Mouse (Mus musculus): ENCODE measurements around the gene Armh4. TPM values are rescaled to one million over a fixed set of nuclear protein-coding genes. Genes with fewer than 3 reads are reported as not detected.
"Not testable (repeated sequence)": the region's sequence is repeated elsewhere in the genome, so short reads cannot be mapped to it uniquely, and the experiment has no call there.

Gene Armh4
- 9.5 and 10.0 TPM in 2 replicates for polyA plus RNA-seq (2014; fragmentation: Nextera tagmentation; extraction: Ambion mirVana)

DNA sequence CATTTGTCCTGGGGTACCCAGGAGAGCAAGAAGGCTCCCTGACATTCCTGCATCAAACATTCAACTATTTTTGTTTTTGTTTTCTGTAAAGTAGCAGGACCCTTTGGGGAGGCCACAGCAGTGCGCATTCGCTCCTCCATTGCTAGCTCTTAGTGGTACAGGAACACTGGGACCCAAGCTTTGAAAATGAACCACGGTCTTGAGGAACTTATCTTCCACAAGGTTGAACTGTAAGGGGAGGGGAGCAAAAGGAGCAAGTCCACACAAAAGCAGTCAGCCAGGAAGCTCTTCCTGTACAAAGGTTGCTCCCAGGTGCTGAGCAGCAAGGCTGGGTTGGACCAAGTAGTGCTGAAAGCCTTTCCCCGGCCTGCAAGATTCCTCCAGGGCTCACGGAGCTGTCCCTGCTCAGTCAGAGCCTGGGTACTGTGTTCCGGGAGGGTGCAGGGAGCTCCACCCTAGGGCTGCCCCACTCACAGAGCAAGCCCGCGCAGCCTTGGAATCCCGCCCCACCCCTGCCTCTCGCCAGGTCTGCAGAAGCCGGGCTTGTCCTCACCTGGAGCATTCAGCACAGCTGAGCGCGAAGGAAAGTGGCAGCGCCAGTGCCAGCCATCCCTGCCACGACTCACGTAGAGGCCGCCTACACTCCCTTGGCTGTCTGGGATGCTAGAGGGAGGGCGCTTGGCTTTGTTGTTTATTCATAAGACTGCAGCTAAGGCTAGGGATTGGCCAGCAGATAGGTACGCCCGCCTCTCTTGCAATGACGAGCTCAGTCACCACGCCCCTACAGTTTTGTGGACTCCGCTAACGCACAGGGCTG is at the start of gene Armh4:
Gene Armh4, minus strand, starts transcription at position 669 of the 817 bp plus-strand sequence.
- Histone ChIP-seq H3K4me2 (ENCODE audit: low read depth, severe bottlenecking) (peak within 1 kb of the TSS; percentile 78), H3K27me3 (ENCODE audit: control insufficient read depth, insufficient read depth, low read length) (no peaks in the 10 kb centered on the region), H3K9me3 (ENCODE audit: control insufficient read depth, low read length) (no peaks in the 10 kb centered on the region), H3K36me3 (ENCODE audit: control insufficient read depth, insufficient read depth, low read length) (no peaks in the 10 kb centered on the region), H3K27ac (replicated peaks; ENCODE audit: low read depth, low read length) (no peak within 1 kb of the TSS), H3K4me1 (ENCODE audit: control insufficient read depth, insufficient read depth, low read length) (no peaks in the 10 kb centered on the region), H3K9ac (ENCODE audit: low read length) (peak within 1 kb of the TSS; percentile 56), H3K4me3 (ENCODE audit: low read depth, low read length) (peak within 1 kb of the TSS; percentile 54)
- DNase-seq (ENCODE audit: low spot score) (peak; percentile 84), ATAC-seq (ENCODE audit: insufficient number of reproducible peaks, low FRiP score, low TSS enrichment, low read depth) (peak; percentile 99)
- 1% methylated on average over 24 of the region's 24 CpGs for whole genome bisulfite sequencing

DNA sequence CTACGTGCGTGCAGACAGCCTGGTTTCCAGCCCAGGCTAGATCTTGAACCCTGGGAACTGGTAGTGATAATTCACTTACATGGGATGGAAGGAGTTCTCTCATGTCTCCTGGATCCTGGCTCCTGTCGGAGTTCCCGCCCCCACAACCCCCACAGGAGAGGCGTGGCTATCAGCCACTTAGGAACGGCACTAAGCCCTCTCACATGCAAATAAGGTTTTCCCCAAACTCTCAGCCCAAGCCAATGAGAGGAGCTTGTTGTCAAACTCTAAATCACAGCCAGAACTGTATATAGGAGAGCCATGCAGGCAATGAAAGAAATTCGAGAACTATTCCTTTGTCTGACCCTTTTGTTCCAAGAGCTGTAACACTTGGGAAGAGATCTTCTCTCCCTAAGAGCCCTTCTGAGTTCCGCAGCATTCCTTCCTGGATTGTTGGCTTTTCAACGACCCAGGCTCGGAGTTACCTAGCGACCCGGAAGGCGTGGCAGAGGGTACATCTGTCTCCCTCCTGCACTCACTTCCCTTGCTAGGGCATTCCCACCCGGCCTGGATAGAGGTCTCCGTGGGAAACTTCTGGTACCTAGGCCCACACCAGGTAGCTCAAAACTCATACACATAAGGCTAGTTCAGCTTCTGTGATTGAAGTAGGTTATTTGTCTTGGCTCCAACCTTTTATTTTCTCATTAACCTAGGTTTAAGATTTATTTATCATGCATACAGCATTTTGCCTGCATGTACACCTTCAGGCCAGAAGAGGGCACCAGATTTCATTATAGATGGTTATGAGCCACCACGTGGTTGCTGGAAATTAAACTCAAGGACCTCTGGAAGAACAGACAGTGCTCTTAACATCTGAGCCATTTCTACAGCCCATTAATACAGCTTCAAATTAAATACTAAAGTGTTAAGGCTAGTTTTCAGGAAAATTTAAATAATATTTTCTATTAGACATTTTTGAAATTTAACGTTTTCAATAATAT is 46.3 kb upstream of the Armh4 start:
- 12% methylated on average over 17 of the region's 17 CpGs for WGBS
- DNase-seq (ENCODE audit: low spot score) = peak; percentile 45
- Histone ChIP-seq H3K4me1 (ENCODE audit: control insufficient read depth, insufficient read depth, low read length) (no peaks in the 10 kb centered on the region), H3K4me3 (ENCODE audit: low read depth, low read length) (peak overlapping the region; percentile 14; the same call in 1 of the 2 replicates), H3K9me3 (ENCODE audit: control insufficient read depth, low read length) (no peaks in the 10 kb centered on the region), H3K4me2 (ENCODE audit: low read depth, severe bottlenecking) (peak overlapping the region; percentile 36), H3K36me3 (ENCODE audit: control insufficient read depth, insufficient read depth, low read length) (no peaks in the 10 kb centered on the region), H3K27me3 (ENCODE audit: control insufficient read depth, insufficient read depth, low read length) (no peaks in the 10 kb centered on the region), H3K27ac (replicated peaks; ENCODE audit: low read depth, low read length) (no peak overlapping the region), H3K9ac (ENCODE audit: low read length) (0 out of 2 replicates have a peak overlapping the region, but pooled peaks have one; percentile 9)
- ATAC-seq (ENCODE audit: insufficient number of reproducible peaks, low FRiP score, low TSS enrichment, low read depth) = no peak

DNA sequence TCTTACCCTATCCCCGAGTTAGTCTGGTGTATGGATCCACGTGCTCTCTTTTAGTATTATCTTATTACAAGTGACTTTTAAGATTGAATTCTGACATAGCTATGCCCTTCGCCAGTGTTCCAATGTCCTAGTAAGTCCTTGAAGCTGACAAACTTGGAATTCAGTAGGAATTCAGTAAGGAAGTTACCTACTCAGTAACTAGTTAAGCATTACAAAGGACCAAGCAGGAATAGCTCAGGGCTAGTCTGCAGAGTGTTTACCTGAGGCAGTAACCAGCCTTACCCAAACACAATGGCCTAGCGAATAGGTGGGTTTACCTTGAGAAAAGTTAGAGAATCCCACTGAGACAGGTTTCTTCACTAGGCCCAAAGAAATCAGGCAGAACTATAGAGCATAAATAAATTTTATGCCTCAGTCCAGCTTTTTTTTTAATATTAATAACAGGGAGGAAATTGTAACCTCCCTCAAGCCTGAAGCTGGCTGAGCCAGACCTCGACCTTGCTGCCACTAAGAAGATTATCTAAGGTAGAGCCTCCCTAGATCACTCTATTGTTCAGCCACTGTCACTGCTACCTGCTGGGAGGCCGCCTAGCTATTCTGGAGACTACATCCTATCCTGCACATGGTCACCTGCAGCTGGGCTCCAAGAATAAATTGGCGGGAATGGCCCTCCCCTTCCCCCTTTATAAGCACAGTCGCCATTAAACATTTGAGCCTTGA is 36.7 kb upstream of the Armh4 start:
- H3K4me2 ChIP-seq (ENCODE audit: low read depth, severe bottlenecking); ATAC-seq (ENCODE audit: insufficient number of reproducible peaks, low FRiP score, low TSS enrichment, low read depth); H3K9me3 ChIP-seq (ENCODE audit: control insufficient read depth, low read length); H3K36me3 ChIP-seq (ENCODE audit: control insufficient read depth, insufficient read depth, low read length); H3K27ac ChIP-seq (replicated peaks; ENCODE audit: low read depth, low read length); DNase-seq (ENCODE audit: low spot score); H3K9ac ChIP-seq (ENCODE audit: low read length); H3K27me3 ChIP-seq (ENCODE audit: control insufficient read depth, insufficient read depth, low read length); H3K4me3 ChIP-seq (ENCODE audit: low read depth, low read length); H3K4me1 ChIP-seq (ENCODE audit: control insufficient read depth, insufficient read depth, low read length): not testable (repeated sequence)
- WGBS = 83% methylated on average over 8 of the region's 8 CpGs

DNA sequence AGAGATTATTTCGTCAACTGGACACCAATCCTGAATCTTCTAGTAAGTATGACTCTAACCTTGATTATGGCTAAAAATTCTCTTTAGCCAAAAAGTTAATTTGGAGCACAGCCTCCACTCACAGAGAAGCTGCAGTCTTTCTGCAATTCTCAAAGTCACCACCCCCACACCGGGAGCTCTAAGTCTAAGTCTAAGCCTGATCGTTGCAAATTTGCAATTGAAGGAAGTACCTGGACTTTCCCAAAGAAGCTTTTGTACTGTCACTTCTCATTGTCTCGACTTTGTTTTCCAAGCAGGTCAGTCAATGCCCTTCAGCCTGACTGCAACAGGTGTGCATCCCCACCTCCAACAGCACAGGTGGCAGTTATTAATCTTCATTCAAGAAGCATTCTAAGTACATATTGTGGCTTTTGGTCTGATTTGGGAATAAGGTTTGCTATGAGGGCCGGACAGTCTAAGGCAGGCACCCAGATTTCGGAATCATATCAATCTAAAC is 35.6 kb upstream of the Armh4 start:
- WGBS = 84% methylated on average over 6 of the region's 6 CpGs
- H3K9ac ChIP-seq (ENCODE audit: low read length); H3K36me3 ChIP-seq (ENCODE audit: control insufficient read depth, insufficient read depth, low read length); H3K4me3 ChIP-seq (ENCODE audit: low read depth, low read length); H3K4me1 ChIP-seq (ENCODE audit: control insufficient read depth, insufficient read depth, low read length); H3K27ac ChIP-seq (replicated peaks; ENCODE audit: low read depth, low read length); DNase-seq (ENCODE audit: low spot score); H3K9me3 ChIP-seq (ENCODE audit: control insufficient read depth, low read length); H3K4me2 ChIP-seq (ENCODE audit: low read depth, severe bottlenecking); ATAC-seq (ENCODE audit: insufficient number of reproducible peaks, low FRiP score, low TSS enrichment, low read depth); H3K27me3 ChIP-seq (ENCODE audit: control insufficient read depth, insufficient read depth, low read length): not testable (repeated sequence)

DNA sequence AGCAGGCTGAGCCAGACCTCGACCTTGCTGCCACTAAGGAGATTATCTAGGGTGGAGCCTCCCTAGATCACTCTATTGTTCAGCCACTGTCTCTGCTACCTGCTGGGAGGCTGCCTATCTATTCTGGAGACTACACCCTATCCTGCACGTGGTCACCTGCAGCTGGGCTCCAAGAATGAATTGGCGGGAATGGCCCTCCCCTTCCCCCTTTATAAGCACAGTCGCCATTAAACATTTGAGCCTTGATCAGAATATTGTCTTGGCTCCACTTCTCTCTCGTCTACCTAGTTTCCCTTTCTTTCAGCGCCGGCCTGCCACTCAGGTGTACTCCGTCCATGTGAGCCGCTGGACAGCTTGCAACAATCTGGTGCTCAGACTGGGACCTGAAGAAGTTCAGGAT is 29.8 kb upstream of the Armh4 start:
- not testable (repeated sequence) for H3K4me2 ChIP-seq (ENCODE audit: low read depth, severe bottlenecking); H3K9ac ChIP-seq (ENCODE audit: low read length); DNase-seq (ENCODE audit: low spot score); H3K4me1 ChIP-seq (ENCODE audit: control insufficient read depth, insufficient read depth, low read length); H3K9me3 ChIP-seq (ENCODE audit: control insufficient read depth, low read length); H3K27ac ChIP-seq (replicated peaks; ENCODE audit: low read depth, low read length); H3K27me3 ChIP-seq (ENCODE audit: control insufficient read depth, insufficient read depth, low read length); H3K36me3 ChIP-seq (ENCODE audit: control insufficient read depth, insufficient read depth, low read length); H3K4me3 ChIP-seq (ENCODE audit: low read depth, low read length); ATAC-seq (ENCODE audit: insufficient number of reproducible peaks, low FRiP score, low TSS enrichment, low read depth)
- WGBS = 86% methylated on average over 9 of the region's 9 CpGs

DNA sequence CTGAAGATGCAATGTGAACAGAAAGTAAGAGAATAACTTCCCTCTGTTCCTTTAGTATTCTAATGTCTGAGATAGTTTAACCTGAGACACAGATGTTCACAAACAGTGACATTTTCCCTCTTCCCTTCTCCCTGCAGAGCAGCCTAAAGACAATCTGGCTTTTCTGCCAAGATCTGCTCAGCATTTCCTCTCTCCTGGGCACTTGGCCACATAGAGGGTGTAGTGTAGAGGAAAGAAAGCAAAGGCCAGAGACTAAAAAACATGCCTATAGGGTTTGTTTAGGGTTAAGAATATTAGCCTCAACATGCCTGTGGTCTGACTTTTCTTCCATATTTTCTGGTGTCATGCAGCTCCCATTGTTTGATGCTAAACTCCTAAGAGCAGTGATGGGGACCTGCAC is 21.9 kb upstream of the Armh4 start:
- H3K36me3 ChIP-seq (ENCODE audit: control insufficient read depth, insufficient read depth, low read length); ATAC-seq (ENCODE audit: insufficient number of reproducible peaks, low FRiP score, low TSS enrichment, low read depth); H3K27ac ChIP-seq (replicated peaks; ENCODE audit: low read depth, low read length); H3K9me3 ChIP-seq (ENCODE audit: control insufficient read depth, low read length); H3K4me1 ChIP-seq (ENCODE audit: control insufficient read depth, insufficient read depth, low read length); H3K27me3 ChIP-seq (ENCODE audit: control insufficient read depth, insufficient read depth, low read length); H3K4me2 ChIP-seq (ENCODE audit: low read depth, severe bottlenecking); DNase-seq (ENCODE audit: low spot score); H3K4me3 ChIP-seq (ENCODE audit: low read depth, low read length); H3K9ac ChIP-seq (ENCODE audit: low read length): not testable (repeated sequence)

DNA sequence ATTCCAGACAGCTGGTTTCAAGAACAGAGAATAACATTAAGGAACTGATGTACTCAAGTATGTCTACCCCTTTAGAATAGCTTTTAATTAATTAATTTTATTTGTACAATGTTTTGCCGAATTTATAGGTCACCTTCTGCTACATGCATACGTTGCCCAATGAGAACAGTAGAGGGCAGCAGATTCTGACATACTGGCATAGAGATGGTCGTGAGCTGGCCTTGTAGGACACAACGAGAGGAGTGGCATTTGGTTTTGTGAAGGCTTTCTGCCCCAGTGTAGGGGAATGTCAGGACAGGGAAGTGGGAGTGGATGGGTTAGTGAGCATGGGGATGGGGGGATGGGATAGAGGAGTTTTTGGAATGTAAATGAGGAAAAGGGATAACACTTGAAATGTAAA is 18.3 kb upstream of the Armh4 start:
- Histone ChIP-seq H3K4me1 (ENCODE audit: control insufficient read depth, insufficient read depth, low read length) (no peaks in the 10 kb centered on the region), H3K9ac (ENCODE audit: low read length) (no peak overlapping the region), H3K27ac (replicated peaks; ENCODE audit: low read depth, low read length) (no peak overlapping the region), H3K4me3 (ENCODE audit: low read depth, low read length) (no peak overlapping the region), H3K4me2 (ENCODE audit: low read depth, severe bottlenecking) (no peak overlapping the region), H3K9me3 (ENCODE audit: control insufficient read depth, low read length) (no peaks in the 10 kb centered on the region), H3K27me3 (ENCODE audit: control insufficient read depth, insufficient read depth, low read length) (no peaks in the 10 kb centered on the region), H3K36me3 (ENCODE audit: control insufficient read depth, insufficient read depth, low read length) (no peaks in the 10 kb centered on the region)
- peak; percentile 40 for DNase-seq (ENCODE audit: low spot score)
- 17% methylated on average over 4 of the region's 4 CpGs for WGBS
- ATAC-seq (ENCODE audit: insufficient number of reproducible peaks, low FRiP score, low TSS enrichment, low read depth) = no peak

DNA sequence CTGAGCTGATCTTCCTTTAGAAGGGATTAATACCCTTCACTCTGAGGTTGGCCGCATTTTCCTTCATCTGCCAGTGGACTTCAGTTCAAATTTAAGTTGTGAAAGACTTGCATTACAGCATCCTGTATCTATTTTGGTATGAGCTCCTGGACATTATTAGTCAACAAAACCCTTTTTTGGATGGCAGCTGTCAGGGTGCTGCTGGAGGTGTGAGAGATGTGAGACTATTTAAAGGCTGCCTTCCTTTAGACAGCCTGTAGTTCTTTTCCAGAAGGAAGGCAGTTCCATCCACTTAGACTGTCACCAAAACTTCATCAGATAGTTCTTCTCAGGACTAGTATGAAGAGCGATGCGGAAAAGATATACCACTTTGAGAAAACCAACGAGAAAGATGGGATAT is 10.8 kb upstream of the Armh4 start:
- H3K36me3 ChIP-seq (ENCODE audit: control insufficient read depth, insufficient read depth, low read length) = no peaks in the 10 kb centered on the region
- ATAC-seq (ENCODE audit: insufficient number of reproducible peaks, low FRiP score, low TSS enrichment, low read depth) (no peak), DNase-seq (ENCODE audit: low spot score) (no peak)
- 86% methylated on average over 4 of the region's 4 CpGs for WGBS
- no peaks in the 10 kb centered on the region for H3K27me3 ChIP-seq (ENCODE audit: control insufficient read depth, insufficient read depth, low read length)
- no peak overlapping the region for H3K4me2 ChIP-seq (ENCODE audit: low read depth, severe bottlenecking)
- H3K4me1 ChIP-seq (ENCODE audit: control insufficient read depth, insufficient read depth, low read length) = no peaks in the 10 kb centered on the region
- H3K9ac ChIP-seq (ENCODE audit: low read length) = no peak overlapping the region
- H3K4me3 ChIP-seq (ENCODE audit: low read depth, low read length) = no peak overlapping the region
- no peaks in the 10 kb centered on the region for H3K9me3 ChIP-seq (ENCODE audit: control insufficient read depth, low read length)
- no peak overlapping the region for H3K27ac ChIP-seq (replicated peaks; ENCODE audit: low read depth, low read length)

All from limb, embryonic 11.5 days (tissue).